Mouse (Mus musculus) left cerebral cortex, adult 8-10 months (tissue): ENCODE data around the gene Csrnp1. TPM values are rescaled to one million over a fixed set of nuclear protein-coding genes. Genes with fewer than 3 reads are reported as not detected.

Experiments
- DNase-seq, 2 experiments: peaks; one replicate each; pipeline ENCODE4 v3.0.0; 2022; ENCODE audit warnings: low spot score in 2 of 2
- total RNA-seq, 4 experiments: library from RNA; stranded (reverse); gene quantifications; 2 replicates each; pipeline ENCODE4 v1.2.4; 2022

Gene Csrnp1
- total RNA-seq, 4 experiments from 2014 or later: 13.4 to 25.5 (median 14.7) TPM

DNA sequence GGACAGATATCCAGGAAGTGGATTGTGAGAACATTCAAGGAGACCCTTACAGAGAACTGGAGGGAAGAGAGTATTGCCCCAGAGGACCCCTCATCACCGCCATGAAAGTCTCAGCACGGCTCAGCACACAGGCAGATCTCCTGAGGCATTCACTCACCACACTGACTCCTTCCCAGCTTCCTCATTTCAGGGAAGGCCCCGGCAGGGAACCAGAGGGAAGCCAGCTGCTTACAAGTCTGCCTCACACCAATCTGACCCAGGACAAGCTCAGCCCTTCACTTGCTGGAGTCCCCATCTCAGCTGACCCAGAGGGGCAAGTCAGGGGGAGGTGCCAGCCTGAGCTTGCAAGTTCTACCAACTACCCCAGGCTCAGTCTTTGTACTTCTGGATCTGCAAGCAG lies 35.7 kb downstream of the Csrnp1 start:
- no peak for DNase-seq

DNA sequence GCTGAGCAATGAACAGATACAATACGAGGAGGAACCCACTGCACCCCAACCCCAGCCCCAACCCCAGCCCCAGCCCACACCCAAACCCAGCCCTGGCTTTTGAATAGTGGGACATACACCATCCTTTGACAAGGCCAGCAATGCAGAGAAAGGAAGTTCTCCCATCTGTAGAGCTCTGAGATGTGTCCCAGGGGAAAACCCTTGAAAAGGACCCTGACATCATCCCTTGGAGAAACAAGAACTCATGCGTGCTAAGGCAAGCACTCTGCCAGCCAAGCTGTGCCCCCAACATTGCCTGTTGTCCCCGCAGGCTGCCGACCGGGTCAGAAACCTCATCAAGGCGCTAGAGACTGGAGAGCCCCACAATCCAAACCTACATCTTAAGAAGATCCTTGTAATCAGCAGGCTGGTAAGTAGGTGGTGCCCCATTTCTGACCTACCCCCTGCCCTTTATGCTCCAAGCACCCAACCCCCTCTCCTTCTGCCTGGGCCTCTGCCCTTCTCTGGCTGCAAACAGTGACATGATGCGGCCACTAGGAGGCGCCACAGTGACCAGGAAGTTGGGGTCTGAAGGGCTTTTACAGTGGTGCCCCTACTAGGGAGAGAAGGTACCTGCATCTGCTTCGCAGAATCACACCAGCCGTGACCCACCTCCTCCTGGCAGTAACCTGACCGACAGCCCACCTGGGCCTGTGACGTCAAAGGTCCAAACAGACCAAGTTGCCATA lies 39.1 kb downstream of the Csrnp1 start:
- no peak for DNase-seq

DNA sequence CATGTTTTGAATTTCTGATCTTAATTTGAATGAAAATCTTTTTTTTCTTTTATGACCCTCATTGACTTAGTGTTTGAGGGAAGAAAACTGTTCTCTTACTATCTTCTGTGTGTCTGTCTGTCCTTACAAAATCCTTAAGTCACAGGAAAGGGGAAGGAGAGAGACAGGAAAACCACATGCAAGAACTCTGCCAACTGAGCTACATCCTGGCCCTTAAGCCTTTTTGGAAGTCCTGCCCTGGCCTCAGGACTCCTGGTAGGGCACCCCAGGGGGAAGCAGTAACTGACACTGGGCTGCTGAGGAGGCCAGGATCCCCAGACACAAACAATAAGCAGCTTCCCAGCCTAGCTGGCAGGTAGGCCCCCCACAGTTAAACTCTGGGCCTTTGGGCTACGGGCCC lies 41.1 kb downstream of the Csrnp1 start:
- DNase-seq: no peak

DNA sequence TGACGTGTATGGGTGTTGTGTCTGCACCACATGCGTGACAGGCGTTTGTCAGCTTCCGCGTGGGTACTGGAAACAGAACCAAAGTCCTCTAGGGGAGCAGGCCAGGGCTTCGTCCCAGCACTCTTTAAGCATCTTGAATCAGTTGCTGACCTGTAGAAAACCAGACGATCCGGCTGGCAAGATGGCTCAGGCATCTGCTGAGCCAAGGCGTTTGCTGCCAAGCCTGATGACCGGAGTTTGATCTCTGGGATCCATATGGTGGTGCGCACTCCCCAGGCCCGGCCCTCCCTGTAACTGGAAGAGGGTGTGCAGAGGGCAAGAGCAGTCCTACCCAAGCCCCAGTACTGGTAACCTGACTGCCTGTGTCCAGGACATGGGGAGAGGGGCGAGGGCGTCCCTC lies 42.6 kb downstream of the Csrnp1 start:
- no peak for DNase-seq

DNA sequence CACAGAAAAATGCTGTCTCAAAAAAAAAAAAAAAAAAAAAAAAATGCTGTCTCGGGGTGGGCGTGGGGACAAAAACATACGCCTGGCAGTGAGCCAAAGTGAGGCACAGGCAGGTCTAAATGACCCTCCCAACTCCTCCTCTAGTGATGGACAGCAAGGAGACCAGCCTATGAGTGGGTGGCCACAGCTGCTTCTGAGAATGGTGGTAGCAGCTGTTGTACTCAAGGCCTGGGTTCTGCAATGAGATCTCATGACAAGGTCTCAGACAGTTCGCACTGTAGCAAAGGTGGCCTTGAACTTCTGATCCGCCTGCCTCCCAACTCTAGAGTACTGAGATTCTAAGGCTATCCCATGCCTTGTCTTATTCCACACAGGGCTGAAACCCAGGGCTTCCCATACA lies 43.1 kb downstream of the Csrnp1 start:
- DNase-seq: no peak

DNA sequence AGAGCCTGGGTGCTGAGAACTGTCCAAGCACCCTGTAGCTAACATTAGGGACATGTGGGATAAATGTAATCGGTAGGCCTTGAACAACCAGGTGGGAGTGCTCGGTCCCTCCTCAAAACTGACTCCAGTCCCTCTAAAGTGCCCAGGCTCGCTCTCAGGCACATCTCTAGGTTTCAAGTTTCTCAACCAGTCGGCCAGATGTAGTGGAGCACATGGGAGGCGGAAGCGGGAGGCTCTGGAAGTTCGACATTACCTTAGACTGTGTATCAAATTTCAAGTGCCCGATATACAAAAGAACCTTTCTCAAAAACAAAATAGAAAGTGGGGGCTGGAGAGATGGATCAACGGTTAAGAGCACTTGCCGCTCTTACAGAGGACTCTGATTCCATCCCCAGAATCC lies 44.8 kb downstream of the Csrnp1 start:
- no peak for DNase-seq

DNA sequence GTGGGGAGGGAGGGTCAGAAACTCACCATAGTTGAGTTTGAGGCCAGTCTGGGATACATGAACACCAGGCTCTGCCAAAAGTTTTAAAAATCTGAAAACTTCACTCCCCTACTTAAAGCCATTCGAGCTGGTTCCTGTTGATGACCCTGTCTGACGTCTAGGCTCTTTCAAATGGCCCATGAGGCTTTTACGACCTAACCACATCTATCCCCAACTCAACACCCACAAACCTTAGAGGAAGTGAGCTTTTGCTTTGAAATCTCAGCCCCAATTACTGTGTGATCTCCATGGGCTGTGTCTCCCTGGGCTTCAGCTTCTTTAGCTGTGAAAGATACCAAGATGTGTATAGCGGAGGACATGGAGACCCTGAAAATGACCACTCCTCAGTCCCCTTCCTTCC lies 46.0 kb downstream of the Csrnp1 start:
- DNase-seq: no peak

DNA sequence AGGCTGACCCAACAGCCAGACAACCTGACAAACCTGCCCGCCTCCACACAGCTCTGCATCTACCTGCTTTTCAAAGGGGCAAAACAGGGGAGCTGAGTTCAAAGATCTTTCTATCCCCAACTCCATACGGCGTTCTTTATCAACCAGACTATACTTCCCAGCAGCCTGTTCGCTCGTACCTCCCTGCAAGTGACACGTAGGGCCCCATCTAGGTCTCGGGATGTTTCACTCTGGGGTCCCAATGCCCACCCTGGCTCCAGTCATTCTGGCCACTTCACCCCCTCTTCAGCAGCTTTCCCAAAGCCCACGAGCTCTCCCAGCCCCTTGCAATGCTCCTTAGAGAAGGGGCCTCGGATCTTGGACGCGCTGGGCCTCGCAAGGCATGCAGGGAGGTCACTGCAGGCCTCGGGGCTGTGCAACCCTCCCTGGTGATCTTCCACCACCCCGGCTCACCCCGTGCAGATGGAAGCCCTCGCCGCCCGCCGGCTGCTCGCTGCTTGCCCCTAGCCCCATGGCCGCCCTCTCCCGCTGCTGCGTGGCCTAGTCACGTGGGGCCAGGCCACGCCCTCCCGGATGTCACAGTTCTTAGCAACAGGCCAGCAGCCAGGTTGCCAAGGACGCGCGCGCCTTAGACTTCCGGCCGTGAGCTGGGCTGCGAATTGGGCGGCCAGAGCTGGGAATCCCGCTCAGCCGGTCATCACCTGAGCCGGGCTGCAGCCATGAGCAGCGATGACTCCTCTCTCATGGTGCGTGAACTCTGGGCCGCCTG lies 47.3 kb downstream of the Csrnp1 start, which contains the start of the genes Gorasp1 and Ttc21a:
Gene Gorasp1, minus strand, starts transcription at position 561 of the 769 bp plus-strand sequence.
Gene Ttc21a, plus strand, starts transcription at position 602 of the 769 bp plus-strand sequence.
- DNase-seq: peak; percentile 89

DNA sequence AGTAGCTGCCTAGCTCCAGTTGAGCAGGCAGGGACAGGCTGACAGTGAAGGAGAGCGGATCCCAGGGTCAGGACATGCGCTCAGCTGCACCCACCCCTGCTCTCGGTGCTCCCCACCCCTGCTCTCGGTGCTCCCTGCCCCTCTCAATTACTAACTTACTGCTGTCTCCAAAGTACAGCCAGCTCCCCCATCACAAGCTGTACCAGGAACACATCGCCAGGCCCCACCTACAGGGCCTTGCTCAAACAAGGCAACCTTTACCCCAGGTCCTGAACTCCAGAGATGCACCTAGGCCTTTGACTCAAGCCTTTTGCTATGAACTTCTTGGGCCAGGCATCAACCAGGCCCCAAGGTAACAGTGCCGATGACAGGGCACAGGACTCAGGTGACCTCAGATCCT lies 50.8 kb downstream of the Csrnp1 start:
- DNase-seq: no peak

DNA sequence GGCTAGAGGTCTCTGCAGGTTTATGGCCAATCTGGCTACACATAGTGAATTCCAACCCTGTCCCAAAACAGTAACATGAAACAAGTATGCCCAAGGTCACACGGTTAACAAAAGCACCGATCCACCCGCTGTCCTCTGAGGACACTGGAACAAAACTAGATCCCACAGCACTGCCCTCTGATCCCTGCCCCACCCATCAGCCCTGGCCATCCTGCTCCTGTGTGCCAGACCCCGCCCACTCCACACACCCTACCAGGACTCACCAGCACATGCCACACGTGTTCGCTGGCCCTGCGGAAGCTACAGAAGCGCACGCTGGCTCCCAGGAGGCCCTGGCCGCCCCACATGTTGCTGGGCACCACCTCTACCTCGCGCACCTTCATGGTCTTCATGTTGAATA lies 52.1 kb downstream of the Csrnp1 start:
- DNase-seq: no peak

DNA sequence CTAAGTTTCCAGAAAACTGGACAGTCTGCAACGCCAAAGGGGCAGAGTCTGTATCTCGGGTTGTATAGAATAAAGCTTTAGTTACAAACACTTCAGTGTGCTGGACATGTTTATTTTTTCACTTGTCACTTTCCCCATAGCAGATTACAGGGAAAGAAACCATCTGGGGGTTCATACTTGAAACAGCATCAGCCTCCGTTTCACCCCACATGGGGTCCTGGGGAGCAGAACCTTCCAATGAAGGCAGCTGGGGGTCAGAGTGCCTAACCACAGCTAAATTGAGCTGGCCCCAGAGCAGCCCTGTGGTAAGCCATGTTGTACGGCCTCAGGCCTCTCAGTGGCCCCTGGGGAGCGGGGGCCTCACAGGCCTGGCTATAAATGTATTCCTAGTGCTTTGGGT lies 58.0 kb downstream of the Csrnp1 start:
- no peak for DNase-seq

DNA sequence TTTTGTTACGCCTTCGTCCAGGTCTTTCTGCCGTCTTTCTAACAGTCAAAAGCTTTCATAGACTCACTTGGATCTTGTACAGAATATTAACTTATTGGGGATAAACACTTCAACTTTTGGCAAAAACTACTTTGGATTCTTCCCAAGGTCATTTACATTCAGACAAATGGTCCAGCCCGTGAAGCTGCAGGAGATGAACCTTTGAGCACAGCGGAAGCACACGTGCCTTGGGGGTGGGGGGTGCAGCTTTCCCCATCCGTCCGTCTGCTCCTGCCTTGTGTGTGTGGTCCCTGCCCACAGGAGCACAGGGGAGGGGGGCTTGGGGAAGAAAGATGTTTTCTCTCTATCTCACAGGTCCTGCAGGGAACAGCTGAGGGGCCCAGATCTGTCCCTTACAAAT lies 58.7 kb downstream of the Csrnp1 start:
- DNase-seq: no peak

DNA sequence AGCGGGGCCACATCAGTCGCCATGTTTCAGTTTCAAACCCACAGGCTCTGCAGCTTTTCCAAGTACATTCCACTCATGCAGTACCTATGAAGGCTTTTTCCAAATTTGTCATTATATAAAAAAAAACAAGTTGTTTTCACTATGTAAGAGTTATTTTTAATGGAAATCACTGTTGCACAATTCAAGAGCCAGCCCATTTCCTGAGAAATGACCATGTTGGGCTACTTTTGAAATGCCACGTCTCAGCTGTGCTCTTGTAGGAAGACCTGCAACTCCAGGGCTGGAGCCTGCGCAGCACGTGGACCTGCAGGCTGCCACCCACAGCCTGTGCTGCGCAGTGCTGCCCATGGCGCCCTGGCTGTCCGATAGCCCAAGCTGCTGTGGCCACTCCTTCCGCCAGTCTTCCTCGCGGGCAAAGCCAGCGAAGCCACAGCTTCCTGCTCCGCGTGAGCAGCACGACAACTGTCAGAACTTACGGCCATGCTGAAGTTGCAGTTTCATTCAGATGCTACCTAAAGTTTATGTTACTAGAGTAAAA lies 59.3 kb downstream of the Csrnp1 start:
- no peak for DNase-seq

DNA sequence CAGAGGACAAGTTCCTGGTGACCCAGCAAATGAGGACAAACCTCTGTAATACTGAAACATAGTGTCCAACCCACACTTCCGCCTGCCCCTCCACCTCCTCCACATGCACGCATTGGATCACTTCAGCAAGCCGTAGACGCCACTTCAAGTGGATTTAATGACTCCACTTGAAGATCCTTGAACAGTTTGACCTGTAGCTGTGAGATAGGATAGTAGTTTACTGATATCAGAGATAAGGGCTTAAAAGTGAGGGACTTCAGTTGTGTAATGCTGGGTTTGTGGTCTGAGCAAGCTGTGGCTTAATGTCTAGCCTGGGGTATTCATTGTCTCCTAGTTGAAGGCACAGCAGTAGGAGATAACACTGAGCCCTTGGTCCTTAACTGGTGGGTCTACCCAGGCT lies 61.0 kb downstream of the Csrnp1 start:
- DNase-seq: no peak

Other genes starting within 250 kb of the Csrnp1 start
- under 1 TPM; 0.15 to 0.27 (median 0.16) TPM for gene Scn11a, start 159.2 kb downstream of the Csrnp1 start, total RNA-seq
- gene Wdr48, start 89.8 kb downstream of the Csrnp1 start, total RNA-seq: 10 to 100 TPM; 71.9 to 79.6 (median 78.1) TPM
- gene Gorasp1, start 47.1 kb downstream of the Csrnp1 start, total RNA-seq: 10 to 100 TPM; 32.8 to 40.9 (median 36.8) TPM
- 1 to 10 TPM in 1 of 4 experiments, under 1 TPM in 3; 0.70 to 1.2 (median 0.81) TPM for gene Ttc21a, start 47.1 kb downstream of the Csrnp1 start, total RNA-seq
- under 1 TPM; 0.07 to 0.51 (median 0.31) TPM for gene Xirp1, start 38.9 kb upstream of the Csrnp1 start, total RNA-seq
- 10 to 100 TPM; 33.1 to 69.0 (median 47.4) TPM for gene Cx3cr1, start 85.2 kb upstream of the Csrnp1 start, total RNA-seq
- not detected for gene Ccr8, start 107.5 kb upstream of the Csrnp1 start, total RNA-seq
- 10 to 100 TPM; 21.0 to 24.1 (median 22.5) TPM for gene Slc25a38, start 125.7 kb upstream of the Csrnp1 start, total RNA-seq
- gene Rpsa, start 143.0 kb upstream of the Csrnp1 start, total RNA-seq: 100 to 1,000 TPM; 420 to 493 (median 451) TPM
- gene Mobp, start 165.0 kb upstream of the Csrnp1 start, total RNA-seq: 100 to 1,000 TPM; 408 to 480 (median 458) TPM